Mouse (Mus musculus) intestine, embryonic 14.5 days (tissue): ENCODE data around the gene Gm13288. TPM values are rescaled to one million over a fixed set of nuclear protein-coding genes. Genes with fewer than 3 reads are reported as not detected.

ENCODE experiments used
- ATAC-seq: fragments of 200-750 bp; cut with Nextera tagmentation; replicated peaks from 2 replicates; pipeline ENCODE4 v1.8.0; 2017; ENCODE audit warnings: low read depth, moderate number of reproducible peaks, moderate TSS enrichment, moderate library complexity; ENCODE audit not compliant: low FRiP score, low TSS enrichment
- DNase-seq: peaks from one replicate; pipeline ENCODE4 v3.0.0-alpha.2; 2018; ENCODE audit warnings: low spot score
- H3K27ac ChIP-seq: fragments of 300-500 bp; sonication (generic); 2 replicates; pipeline ENCODE4 v1.5.1; 2014; ENCODE audit warnings: low read depth, mild to moderate bottlenecking, control low read depth
- H3K27me3 ChIP-seq: fragments of 300-500 bp; sonication (generic); replicated peaks from 2 replicates; pipeline ENCODE4 v1.6.1; 2014; ENCODE audit warnings: low read length, control low read depth; ENCODE audit not compliant: control insufficient read depth, insufficient read depth
- H3K36me3 ChIP-seq: fragments of 300-500 bp; sonication (generic); 2 replicates; pipeline ENCODE4 v1.6.1; 2014; ENCODE audit warnings: low read length, control low read depth; ENCODE audit not compliant: control insufficient read depth, insufficient read depth
- H3K4me1 ChIP-seq: fragments of 300-500 bp; sonication (generic); replicated peaks from 2 replicates; pipeline ENCODE4 v1.6.1; 2014; ENCODE audit warnings: low read length, control low read depth, mixed read lengths; ENCODE audit not compliant: control insufficient read depth, insufficient read depth
- H3K4me2 ChIP-seq: fragments of 300-500 bp; sonication (generic); 2 replicates; pipeline ENCODE4 v1.6.1; 2014; ENCODE audit warnings: low read length
- H3K4me3 ChIP-seq: fragments of 300-500 bp; sonication (generic); 2 replicates; pipeline ENCODE4 v1.5.1; 2014; ENCODE audit warnings: low read depth, low read length, control low read depth, mixed read lengths
- H3K9ac ChIP-seq: fragments of 300-500 bp; sonication (generic); 2 replicates; pipeline ENCODE4 v1.6.1; 2014; ENCODE audit warnings: mild to moderate bottlenecking, low read length
- H3K9me3 ChIP-seq: fragments of 300-500 bp; sonication (generic); 2 replicates; pipeline ENCODE4 v1.6.1; 2016; ENCODE audit warnings: low read length, control low read depth; ENCODE audit not compliant: control insufficient read depth
- WGBS: fragments of 180-500 bp; shearing (Covaris S2); extraction: QIAGEN DNeasy Blood & Tissue Kit; methylation state at CpG from one replicate; pipeline ENCODE4 v1.1.7; 2014; 5-methylcytosine and 5-hydroxymethylcytosine counted together
- polyA plus RNA-seq: library from polyadenylated mRNA; unstranded; fragments of >200 nt; fragmentation: Nextera tagmentation; extraction: Ambion mirVana; gene quantifications from 2 replicates; pipeline ENCODE4 v1.2.1, GENCODE M21; 2014

The Gm13288 gene
- polyA plus RNA-seq, 1 experiment from 2014 or later, result not detected

DNA sequence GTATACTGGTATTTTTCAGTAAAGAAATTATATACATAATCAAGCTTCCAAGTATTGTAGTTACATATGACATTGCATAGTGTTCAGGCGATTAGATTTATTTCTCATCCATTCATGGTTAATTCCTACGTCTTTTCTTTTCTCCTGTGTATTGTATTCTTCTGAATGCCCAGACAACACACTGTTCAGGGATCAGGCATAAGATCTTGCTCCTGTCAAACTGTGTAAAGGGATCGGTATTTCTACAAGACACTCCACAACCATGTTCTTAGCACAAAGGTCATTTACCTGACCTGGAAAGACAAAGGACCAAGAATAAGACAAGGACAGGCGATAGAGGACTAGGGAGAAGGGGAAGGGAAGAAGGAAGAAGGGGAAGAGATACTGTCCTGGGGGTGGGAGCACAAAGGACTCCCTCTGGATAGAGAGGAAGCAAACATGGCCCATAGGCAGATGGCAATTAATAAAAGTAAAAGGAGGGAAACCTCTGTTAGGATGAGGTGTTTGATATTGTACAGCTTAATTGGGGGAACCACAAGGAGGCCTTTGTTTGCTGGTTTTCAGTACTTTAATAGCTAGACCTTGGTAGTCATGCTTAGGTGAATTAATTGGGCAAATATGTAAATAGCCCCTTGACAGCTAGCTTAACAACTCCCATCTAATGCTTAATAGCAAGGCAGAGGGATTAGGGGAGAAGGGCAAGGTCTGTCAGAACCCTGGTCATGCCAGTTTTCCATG is 45.9 kb downstream of the Gm13288 start:
- ATAC-seq, result no peak
- no peak overlapping the region for H3K4me2 ChIP-seq
- no peaks in the 10 kb centered on the region for H3K36me3 ChIP-seq
- DNase-seq, result no peak
- H3K4me3 ChIP-seq, result no peak overlapping the region
- no peaks in the 10 kb centered on the region for H3K9me3 ChIP-seq
- H3K27me3 ChIP-seq, result no peaks in the 10 kb centered on the region
- WGBS, result 75% methylated on average over 4 of the region's 4 CpGs
- no peaks in the 10 kb centered on the region for H3K4me1 ChIP-seq
- H3K9ac ChIP-seq, result no peak overlapping the region
- H3K27ac ChIP-seq, result no peak overlapping the region

Other genes with a start within 250 kb of the Gm13288 start
- gene Ifna15, start 247.3 kb upstream of the Gm13288 start, polyA plus RNA-seq, result not detected in 2 replicates
- gene Ifna14, start 233.7 kb upstream of the Gm13288 start, polyA plus RNA-seq, result not detected in 2 replicates
- not detected in 2 replicates for gene Ifna9, start 213.1 kb upstream of the Gm13288 start, polyA plus RNA-seq
- gene Ifna12, start 202.2 kb upstream of the Gm13288 start, polyA plus RNA-seq, result not detected in 2 replicates
- gene C87499, start 171.1 kb upstream of the Gm13288 start, polyA plus RNA-seq, result not detected in 2 replicates
- gene Ifna13, start 161.1 kb upstream of the Gm13288 start, polyA plus RNA-seq, result not detected in 2 replicates
- not detected in 2 replicates for gene Ifna16, start 128.6 kb upstream of the Gm13288 start, polyA plus RNA-seq
- not detected in 2 replicates for gene Ifna2, start 121.6 kb upstream of the Gm13288 start, polyA plus RNA-seq
- not detected in 2 replicates for gene Ifnab, start 114.2 kb upstream of the Gm13288 start, polyA plus RNA-seq
- gene Gm26566, start 83.7 kb upstream of the Gm13288 start, polyA plus RNA-seq, result 0.70 and 1.2 TPM in 2 replicates
- 97.9 and 106 TPM in 2 replicates for gene Klhl9, start 83.1 kb upstream of the Gm13288 start, polyA plus RNA-seq
- not detected in 2 replicates for gene Gm13271, start 50.7 kb upstream of the Gm13288 start, polyA plus RNA-seq
- gene Gm13283, start 45.4 kb upstream of the Gm13288 start, polyA plus RNA-seq, result 0.22 TPM in 1 of 2 replicates, not detected in the other
- gene Gm13290, start 31.7 kb upstream of the Gm13288 start, polyA plus RNA-seq, result not detected in 2 replicates
- not detected in 2 replicates for gene Gm13289, start 28.6 kb upstream of the Gm13288 start, polyA plus RNA-seq
- 0.23 TPM in 1 of 2 replicates, not detected in the other for gene Gm13272, start 25.7 kb upstream of the Gm13288 start, polyA plus RNA-seq
- gene Ifnz, start 23.4 kb upstream of the Gm13288 start, polyA plus RNA-seq, result 0.28 TPM in 1 of 2 replicates, not detected in the other
- 0.48 TPM in 1 of 2 replicates, not detected in the other for gene Gm13276, start 19.8 kb upstream of the Gm13288 start, polyA plus RNA-seq
- gene Gm13277, start 16.9 kb upstream of the Gm13288 start, polyA plus RNA-seq, result not detected in 2 replicates
- not detected in 2 replicates for gene Gm13278, start 14.0 kb upstream of the Gm13288 start, polyA plus RNA-seq
- not detected in 2 replicates for gene Gm13275, start 11.0 kb upstream of the Gm13288 start, polyA plus RNA-seq
- not detected in 2 replicates for gene Gm13279, start 8.1 kb upstream of the Gm13288 start, polyA plus RNA-seq
- 0.59 and 1.1 TPM in 2 replicates for gene Gm13285, start 5.9 kb upstream of the Gm13288 start, polyA plus RNA-seq
- gene Gm13287, start 2.3 kb upstream of the Gm13288 start, polyA plus RNA-seq, result not detected in 2 replicates
- gene Ifna7, start 10.7 kb downstream of the Gm13288 start, polyA plus RNA-seq, result not detected in 2 replicates
- not detected in 2 replicates for gene Ifna11, start 14.4 kb downstream of the Gm13288 start, polyA plus RNA-seq
- gene Ifna6, start 21.9 kb downstream of the Gm13288 start, polyA plus RNA-seq, result not detected in 2 replicates
- not detected in 2 replicates for gene Ifna5, start 30.0 kb downstream of the Gm13288 start, polyA plus RNA-seq
- gene Ifna4, start 36.3 kb downstream of the Gm13288 start, polyA plus RNA-seq, result not detected in 2 replicates
- not detected in 2 replicates for gene Ifna1, start 44.6 kb downstream of the Gm13288 start, polyA plus RNA-seq
- gene Ifne, start 74.7 kb downstream of the Gm13288 start, polyA plus RNA-seq, result not detected in 2 replicates